Mouse (Mus musculus): ENCODE results near the gene Rcvrn. TPM values are rescaled to one million over a fixed set of nuclear protein-coding genes. Genes with fewer than 3 reads are reported as not detected.

Rcvrn gene
- not detected in 2 replicates for polyA plus RNA-seq (2014; fragmentation: Nextera tagmentation; extraction: Ambion mirVana)

DNA sequence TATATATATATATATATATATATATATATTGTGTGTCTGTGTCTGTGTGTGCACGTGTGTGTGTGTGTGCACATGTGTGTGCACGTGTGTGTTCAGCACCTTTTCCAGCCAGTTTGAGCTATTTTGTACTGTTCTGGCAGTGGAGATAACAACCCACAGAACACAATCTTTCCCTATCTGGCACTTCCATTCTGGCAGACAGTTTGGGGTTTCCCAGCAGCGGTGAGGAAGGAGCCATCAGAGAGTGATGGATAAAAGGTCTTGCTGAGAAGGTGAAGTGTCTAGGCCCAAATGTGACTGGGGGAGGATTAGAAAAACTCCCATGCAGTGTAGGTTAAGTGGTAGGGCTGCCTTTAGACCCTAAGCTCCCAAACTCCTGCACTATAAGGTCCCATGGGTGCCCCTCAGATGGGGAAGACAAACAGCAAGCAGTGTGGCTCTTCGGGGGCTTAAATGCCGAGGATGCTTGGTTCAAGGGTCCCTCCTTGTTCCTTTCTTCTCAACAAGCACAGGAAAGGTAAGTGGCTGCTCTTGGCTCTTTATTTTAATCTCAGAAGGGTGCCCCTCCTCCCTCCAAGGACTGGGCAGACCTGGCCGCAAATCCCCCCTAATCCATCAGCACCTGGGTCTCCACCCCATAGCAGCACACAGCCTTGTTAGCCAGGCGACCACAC is at the start of gene Rcvrn:
Rcvrn (plus strand) TSS at position 624 of the 674 bp plus-strand sequence.
- WGBS: 74% methylated on average over 7 of the region's 7 CpGs
- no peaks in the 10 kb centered on the region for H3K36me3 ChIP-seq (ENCODE audit: control insufficient read depth, insufficient read depth, low read length)
- no peak within 1 kb of the TSS for H3K4me3 ChIP-seq (ENCODE audit: low read length)
- no peaks in the 10 kb centered on the region for H3K27me3 ChIP-seq (ENCODE audit: control insufficient read depth, insufficient read depth, low read length)
- ATAC-seq (ENCODE audit: low FRiP score, low TSS enrichment): no peak
- H3K4me2 ChIP-seq (replicated peaks; ENCODE audit: low read depth, low read length): no peak within 1 kb of the TSS
- H3K4me1 ChIP-seq (ENCODE audit: control insufficient read depth, insufficient read depth, low read length): no peaks in the 10 kb centered on the region
- no peak within 1 kb of the TSS for H3K27ac ChIP-seq (ENCODE audit: low read depth, low read length)
- no peaks in the 10 kb centered on the region for H3K9me3 ChIP-seq (ENCODE audit: control insufficient read depth, low read length)
- no peak within 1 kb of the TSS for H3K9ac ChIP-seq (ENCODE audit: low read depth, low read length)

DNA sequence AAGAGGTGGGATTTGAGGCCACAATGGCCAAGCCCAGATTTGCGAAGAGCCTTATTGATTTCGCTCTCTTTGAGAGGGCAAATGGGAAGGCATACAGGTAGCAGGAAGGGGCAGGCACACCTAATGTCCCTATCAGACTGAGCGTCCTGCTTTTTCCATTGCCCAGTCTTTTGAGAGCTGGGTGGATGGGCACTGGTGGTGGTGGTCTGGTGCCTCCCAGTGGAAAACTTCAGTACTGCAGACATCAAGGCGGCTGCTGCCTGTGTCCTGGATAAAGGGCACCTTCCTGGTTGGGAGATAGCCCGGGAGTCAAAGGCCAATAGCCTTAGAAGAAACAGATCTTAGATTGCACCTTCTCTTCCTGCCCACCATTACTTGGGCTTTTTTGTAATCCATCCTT is 47.4 kb upstream of the Rcvrn start:
- 35% methylated on average over 5 of the region's 5 CpGs for WGBS

DNA sequence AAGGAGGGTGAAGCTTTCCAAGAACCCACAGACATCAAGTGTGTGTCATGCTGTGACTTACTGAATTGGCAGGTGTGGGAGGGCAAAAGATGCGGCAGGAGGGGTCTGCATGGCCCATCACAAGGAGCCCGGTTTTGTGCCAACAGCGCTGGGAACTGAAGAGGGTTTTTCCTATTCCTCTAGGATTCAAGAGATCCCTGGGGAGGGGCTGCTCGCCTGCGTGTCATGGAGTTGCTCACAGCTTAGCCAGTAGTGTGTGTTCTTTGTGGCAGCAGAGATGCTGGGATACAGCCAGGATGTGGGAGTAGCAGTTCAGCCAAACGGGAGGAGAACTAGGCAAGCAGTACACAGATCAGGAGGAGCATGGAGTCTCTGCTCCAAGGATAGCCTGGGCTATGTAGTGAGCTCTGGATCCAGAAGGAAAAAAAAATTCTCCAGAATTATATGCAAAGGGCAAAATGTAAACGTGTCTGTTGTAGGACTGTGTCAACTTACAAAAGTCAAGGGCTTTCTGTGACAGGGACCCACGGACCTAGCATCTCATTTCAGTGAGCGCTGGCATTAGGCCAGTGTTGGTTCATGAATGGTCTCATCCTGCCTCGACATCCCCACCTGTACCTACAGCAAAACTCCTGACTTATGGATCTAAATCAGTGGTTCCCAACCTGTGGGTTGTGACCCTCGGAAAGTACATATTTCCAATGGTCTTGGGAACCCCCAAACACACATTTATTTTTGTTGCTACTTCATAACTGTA is 46.3 kb upstream of the Rcvrn start:
- Histone ChIP-seq H3K9me3 (ENCODE audit: control insufficient read depth, low read length) (no peaks in the 10 kb centered on the region), H3K36me3 (ENCODE audit: control insufficient read depth, insufficient read depth, low read length) (no peaks in the 10 kb centered on the region), H3K4me2 (replicated peaks; ENCODE audit: low read depth, low read length) (no peak overlapping the region), H3K27ac (ENCODE audit: low read depth, low read length) (no peak overlapping the region), H3K27me3 (ENCODE audit: control insufficient read depth, insufficient read depth, low read length) (no peaks in the 10 kb centered on the region), H3K4me3 (ENCODE audit: low read length) (no peak overlapping the region), H3K4me1 (ENCODE audit: control insufficient read depth, insufficient read depth, low read length) (no peaks in the 10 kb centered on the region), H3K9ac (ENCODE audit: low read depth, low read length) (no peak overlapping the region)
- no peak for ATAC-seq (ENCODE audit: low FRiP score, low TSS enrichment)
- 78% methylated on average over 11 of the region's 11 CpGs for WGBS

More for the DNA sequence above, 47.4 kb upstream of the Rcvrn start:
- H3K36me3 ChIP-seq (ENCODE audit: control insufficient read depth, insufficient read depth, low read length): no peaks in the 10 kb centered on the region
- no peak overlapping the region for H3K27ac ChIP-seq (ENCODE audit: low read depth, low read length)
- no peak overlapping the region for H3K4me2 ChIP-seq (replicated peaks; ENCODE audit: low read depth, low read length)
- no peak overlapping the region for H3K4me3 ChIP-seq (ENCODE audit: low read length)
- H3K9ac ChIP-seq (ENCODE audit: low read depth, low read length): no peak overlapping the region
- H3K4me1 ChIP-seq (ENCODE audit: control insufficient read depth, insufficient read depth, low read length): no peaks in the 10 kb centered on the region
- peak; percentile 51; the same call in 1 of the 2 replicates for ATAC-seq (ENCODE audit: low FRiP score, low TSS enrichment)
- no peaks in the 10 kb centered on the region for H3K27me3 ChIP-seq (ENCODE audit: control insufficient read depth, insufficient read depth, low read length)
- no peaks in the 10 kb centered on the region for H3K9me3 ChIP-seq (ENCODE audit: control insufficient read depth, low read length)

DNA sequence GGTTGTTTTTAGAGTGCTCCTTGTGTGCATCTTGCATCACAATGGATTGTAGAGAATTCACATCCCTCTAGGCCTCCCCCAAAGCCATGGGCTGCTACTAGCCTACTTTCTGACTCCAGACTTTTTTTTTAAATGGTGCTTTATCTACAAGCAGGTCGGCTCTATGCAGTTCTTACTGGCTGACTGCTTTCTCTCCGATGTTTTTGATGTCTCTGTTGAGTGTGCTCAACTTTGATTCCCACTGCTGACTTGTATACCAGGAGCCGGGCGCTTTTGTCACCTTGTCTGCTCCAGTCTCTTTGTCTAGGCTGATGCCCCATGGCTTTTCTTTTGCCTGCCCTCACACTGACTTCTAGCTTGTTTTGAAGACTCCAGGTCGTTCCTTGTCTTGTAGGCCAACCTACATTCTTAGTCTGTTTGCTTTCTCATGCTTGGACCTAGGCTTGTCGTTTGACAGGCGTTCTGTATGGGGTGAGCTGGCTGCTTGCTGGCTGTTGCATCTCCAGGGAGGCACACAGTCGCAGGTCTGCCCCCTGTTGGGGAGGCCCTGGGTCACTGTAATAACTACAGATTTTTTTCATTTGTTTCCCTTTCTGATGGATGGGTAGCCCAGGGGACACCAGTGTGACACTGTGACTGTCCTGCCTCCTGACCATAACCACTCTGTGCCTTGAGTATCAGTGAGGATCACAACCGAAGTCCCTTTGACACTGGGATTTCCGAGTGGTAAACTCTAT is 45.0 kb upstream of the Rcvrn start:
- no peaks in the 10 kb centered on the region for H3K27me3 ChIP-seq (ENCODE audit: control insufficient read depth, insufficient read depth, low read length)
- no peak overlapping the region for H3K4me3 ChIP-seq (ENCODE audit: low read length)
- H3K36me3 ChIP-seq (ENCODE audit: control insufficient read depth, insufficient read depth, low read length): no peaks in the 10 kb centered on the region
- no peaks in the 10 kb centered on the region for H3K9me3 ChIP-seq (ENCODE audit: control insufficient read depth, low read length)
- H3K4me1 ChIP-seq (ENCODE audit: control insufficient read depth, insufficient read depth, low read length): no peaks in the 10 kb centered on the region
- ATAC-seq (ENCODE audit: low FRiP score, low TSS enrichment): no peak
- no peak overlapping the region for H3K4me2 ChIP-seq (replicated peaks; ENCODE audit: low read depth, low read length)
- no peak overlapping the region for H3K27ac ChIP-seq (ENCODE audit: low read depth, low read length)
- no peak overlapping the region for H3K9ac ChIP-seq (ENCODE audit: low read depth, low read length)
- WGBS: 63% methylated on average over 10 of the region's 10 CpGs

DNA sequence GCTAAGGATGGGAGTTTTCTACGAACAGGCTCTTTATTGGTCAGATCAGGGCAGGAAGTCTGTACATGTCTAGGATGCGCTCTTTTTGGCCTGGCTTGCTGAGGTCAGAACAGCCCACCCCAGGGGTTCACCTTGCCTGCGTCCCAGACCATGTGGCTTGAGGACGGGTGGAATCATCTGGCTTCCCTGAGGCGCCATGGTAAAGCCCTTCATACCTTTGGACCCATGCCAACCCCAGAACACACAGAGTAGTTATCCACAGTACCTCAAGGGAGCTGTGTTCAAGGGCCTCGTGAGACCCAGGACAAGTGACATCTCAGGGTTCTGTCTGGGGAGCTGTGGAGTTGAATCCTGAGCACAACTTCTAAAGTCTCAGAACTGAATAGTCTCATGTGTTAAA is 43.4 kb upstream of the Rcvrn start:
- no peak for ATAC-seq (ENCODE audit: low FRiP score, low TSS enrichment)
- WGBS: 77% methylated on average over 6 of the region's 6 CpGs

DNA sequence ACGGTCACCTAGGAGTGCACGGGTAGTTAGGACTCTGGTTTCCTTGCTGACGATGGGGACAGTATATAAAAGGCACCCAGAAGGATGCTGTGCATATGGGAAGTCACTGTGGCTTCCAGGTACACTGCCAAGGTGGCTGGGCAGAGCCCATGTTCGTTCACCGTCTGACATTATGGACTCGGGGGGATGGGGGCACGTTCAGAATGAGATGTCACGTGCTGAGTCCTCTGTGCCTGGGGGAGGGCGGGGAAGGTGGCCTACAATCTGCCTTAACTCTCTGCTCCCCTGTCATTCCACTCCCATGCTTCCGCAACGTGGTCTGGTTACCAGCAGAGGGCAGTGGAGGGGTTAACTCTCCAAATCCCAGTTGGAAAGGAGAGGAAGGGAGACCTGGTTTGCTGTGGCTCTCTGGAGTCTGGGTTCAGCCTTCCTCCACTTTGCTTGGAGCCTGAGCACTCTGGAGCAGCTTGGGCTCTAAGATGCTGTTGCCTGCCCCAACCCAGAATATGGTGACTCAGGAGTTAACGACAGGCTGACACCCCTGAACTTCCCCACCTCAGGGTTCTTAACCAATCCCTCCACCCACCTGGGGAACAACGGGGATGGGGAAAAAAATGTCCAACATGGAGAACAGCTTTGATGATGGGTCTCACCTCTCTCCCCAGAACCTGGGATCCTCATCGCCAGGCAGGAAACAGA is 42.8 kb upstream of the Rcvrn start:
- Histone ChIP-seq H3K9ac (ENCODE audit: low read depth, low read length) (no peak overlapping the region), H3K4me3 (ENCODE audit: low read length) (no peak overlapping the region), H3K9me3 (ENCODE audit: control insufficient read depth, low read length) (no peaks in the 10 kb centered on the region), H3K36me3 (ENCODE audit: control insufficient read depth, insufficient read depth, low read length) (no peaks in the 10 kb centered on the region), H3K4me2 (replicated peaks; ENCODE audit: low read depth, low read length) (no peak overlapping the region), H3K4me1 (ENCODE audit: control insufficient read depth, insufficient read depth, low read length) (no peaks in the 10 kb centered on the region), H3K27me3 (ENCODE audit: control insufficient read depth, insufficient read depth, low read length) (no peaks in the 10 kb centered on the region), H3K27ac (ENCODE audit: low read depth, low read length) (no peak overlapping the region)
- 17% methylated on average over 14 of the region's 14 CpGs for WGBS
- ATAC-seq (ENCODE audit: low FRiP score, low TSS enrichment): no peak

More for the DNA sequence above, 43.4 kb upstream of the Rcvrn start:
- H3K4me1 ChIP-seq (ENCODE audit: control insufficient read depth, insufficient read depth, low read length): no peaks in the 10 kb centered on the region
- no peaks in the 10 kb centered on the region for H3K36me3 ChIP-seq (ENCODE audit: control insufficient read depth, insufficient read depth, low read length)
- H3K9ac ChIP-seq (ENCODE audit: low read depth, low read length): no peak overlapping the region
- no peak overlapping the region for H3K4me3 ChIP-seq (ENCODE audit: low read length)
- H3K27ac ChIP-seq (ENCODE audit: low read depth, low read length): no peak overlapping the region
- H3K4me2 ChIP-seq (replicated peaks; ENCODE audit: low read depth, low read length): no peak overlapping the region
- no peaks in the 10 kb centered on the region for H3K27me3 ChIP-seq (ENCODE audit: control insufficient read depth, insufficient read depth, low read length)
- H3K9me3 ChIP-seq (ENCODE audit: control insufficient read depth, low read length): no peaks in the 10 kb centered on the region

DNA sequence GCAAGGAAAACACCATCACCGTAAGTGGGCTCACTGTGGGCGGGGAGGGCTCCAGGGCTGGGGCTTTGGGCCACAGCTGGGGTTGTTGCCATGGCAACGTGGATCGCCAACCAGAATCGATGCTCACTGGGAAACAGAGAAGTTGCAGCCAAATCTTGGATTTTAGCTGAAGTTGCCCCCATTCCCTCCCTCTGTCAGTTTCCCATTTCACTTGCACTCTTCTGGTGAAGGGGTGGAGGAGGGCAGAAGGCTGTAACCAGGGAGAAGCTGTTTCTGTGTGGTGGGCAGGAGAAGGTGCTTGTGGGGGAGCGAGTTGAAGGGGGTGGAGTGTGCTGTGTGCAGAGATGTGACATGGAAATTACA is 42.3 kb upstream of the Rcvrn start:
- H3K27me3 ChIP-seq (ENCODE audit: control insufficient read depth, insufficient read depth, low read length): no peaks in the 10 kb centered on the region
- no peak overlapping the region for H3K4me2 ChIP-seq (replicated peaks; ENCODE audit: low read depth, low read length)
- ATAC-seq (ENCODE audit: low FRiP score, low TSS enrichment): no peak
- H3K4me1 ChIP-seq (ENCODE audit: control insufficient read depth, insufficient read depth, low read length): no peaks in the 10 kb centered on the region
- H3K9me3 ChIP-seq (ENCODE audit: control insufficient read depth, low read length): no peaks in the 10 kb centered on the region
- H3K27ac ChIP-seq (ENCODE audit: low read depth, low read length): no peak overlapping the region
- no peak overlapping the region for H3K9ac ChIP-seq (ENCODE audit: low read depth, low read length)
- 48% methylated on average over 6 of the region's 6 CpGs for WGBS
- no peaks in the 10 kb centered on the region for H3K36me3 ChIP-seq (ENCODE audit: control insufficient read depth, insufficient read depth, low read length)
- H3K4me3 ChIP-seq (ENCODE audit: low read length): no peak overlapping the region

DNA sequence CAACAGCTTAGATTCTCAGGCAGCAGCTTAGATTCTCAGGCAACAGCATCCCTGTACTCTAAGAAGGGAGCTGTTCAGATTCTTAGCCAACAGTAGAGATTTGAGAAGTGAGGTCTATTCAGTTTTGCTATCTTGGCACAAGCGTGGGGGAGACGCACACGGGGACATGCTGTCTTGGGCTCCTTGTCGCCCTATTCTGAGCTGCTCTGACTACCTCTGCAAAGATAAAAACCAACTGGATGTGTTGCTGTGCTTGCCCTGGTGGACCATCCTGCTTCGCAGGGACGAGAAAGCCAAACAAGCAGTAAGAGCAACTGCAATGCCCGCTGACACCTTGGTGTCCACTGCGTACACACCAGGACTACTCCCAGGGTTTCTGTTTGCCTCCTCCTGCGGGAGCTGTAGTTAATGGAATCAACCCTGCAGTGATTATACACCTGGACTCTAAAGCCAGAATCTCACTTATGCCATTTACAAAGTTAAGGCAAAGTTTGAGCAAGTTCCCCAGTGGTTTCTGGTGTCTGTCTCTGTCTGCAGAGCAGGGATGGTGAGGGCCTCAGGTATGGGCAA is 41.5 kb upstream of the Rcvrn start:
- Histone ChIP-seq H3K9me3 (ENCODE audit: control insufficient read depth, low read length) (no peaks in the 10 kb centered on the region), H3K4me2 (replicated peaks; ENCODE audit: low read depth, low read length) (no peak overlapping the region), H3K36me3 (ENCODE audit: control insufficient read depth, insufficient read depth, low read length) (no peaks in the 10 kb centered on the region), H3K4me3 (ENCODE audit: low read length) (no peak overlapping the region), H3K4me1 (ENCODE audit: control insufficient read depth, insufficient read depth, low read length) (no peaks in the 10 kb centered on the region), H3K9ac (ENCODE audit: low read depth, low read length) (no peak overlapping the region), H3K27ac (ENCODE audit: low read depth, low read length) (no peak overlapping the region), H3K27me3 (ENCODE audit: control insufficient read depth, insufficient read depth, low read length) (no peaks in the 10 kb centered on the region)
- WGBS: 91% methylated on average over 9 of the region's 9 CpGs
- no peak for ATAC-seq (ENCODE audit: low FRiP score, low TSS enrichment)
